Mouse (Mus musculus) ovary, adult 18-20 months (tissue): ENCODE measurements at regions not wholly inside any gene's neighbourhood (a gene's known extent, or its start where the extent isn't known, plus 50 kb on each side); places are given as distances from the start of the nearest gene placed in this dataset.

ENCODE experiments used
- DNase-seq: peaks from one replicate; pipeline ENCODE4 v3.0.0; 2022; ENCODE audit warnings: low spot score, mixed read lengths

- DNase-seq = no peak
Observed at GRCm38 (mm10) chr2:178596312-178597083, 166.2 kb downstream of the Cdh26 start.

- no peak for DNase-seq
Observed at GRCm38 (mm10) chr2:178597084-178597470, 166.7 kb downstream of the Cdh26 start.

- no peak for DNase-seq
Observed at GRCm38 (mm10) chr2:178598371-178598770, 168.0 kb downstream of the Cdh26 start.

- DNase-seq = no peak
Observed at GRCm38 (mm10) chr2:178598836-178599235, 168.5 kb downstream of the Cdh26 start.

GRCm38 (mm10) chr2:178603443-178603842, 173.1 kb downstream of the Cdh26 start:
- no peak for DNase-seq

- DNase-seq = peak; percentile 63
Observed at GRCm38 (mm10) chr2:178606733-178607132, 176.4 kb downstream of the Cdh26 start.

GRCm38 (mm10) chr2:178610211-178610975, 180.1 kb downstream of the Cdh26 start:
- DNase-seq = no peak

GRCm38 (mm10) chr2:178614761-178615160, 184.4 kb downstream of the Cdh26 start:
- no peak for DNase-seq

- DNase-seq = no peak
Observed at GRCm38 (mm10) chr2:178622801-178623200, 192.5 kb downstream of the Cdh26 start.

- DNase-seq = no peak
Observed at GRCm38 (mm10) chr2:178624475-178624874, 194.1 kb downstream of the Cdh26 start.

GRCm38 (mm10) chr2:178624907-178625306, 194.6 kb downstream of the Cdh26 start:
- DNase-seq = no peak

- no peak for DNase-seq
Observed at GRCm38 (mm10) chr2:178629756-178630155, 199.4 kb downstream of the Cdh26 start.

- DNase-seq = no peak
Observed at GRCm38 (mm10) chr2:178630511-178630910, 200.2 kb downstream of the Cdh26 start.

- DNase-seq = no peak
Observed at GRCm38 (mm10) chr2:178631336-178631735, 201.0 kb downstream of the Cdh26 start.

- no peak for DNase-seq
Observed at GRCm38 (mm10) chr2:178631966-178632365, 201.6 kb downstream of the Cdh26 start.

GRCm38 (mm10) chr2:178632831-178633585, 202.7 kb downstream of the Cdh26 start:
- DNase-seq = no peak

- no peak for DNase-seq
Observed at GRCm38 (mm10) chr2:178634116-178634515, 203.8 kb downstream of the Cdh26 start.

GRCm38 (mm10) chr2:178635685-178636084, 205.4 kb downstream of the Cdh26 start:
- DNase-seq = no peak

GRCm38 (mm10) chr2:178636901-178637300, 206.6 kb downstream of the Cdh26 start:
- DNase-seq = no peak

GRCm38 (mm10) chr2:178642137-178643052, 212.1 kb downstream of the Cdh26 start:
- no peak for DNase-seq

GRCm38 (mm10) chr2:178643053-178643402, 212.7 kb downstream of the Cdh26 start:
- no peak for DNase-seq

GRCm38 (mm10) chr2:178643841-178644240, 213.5 kb downstream of the Cdh26 start:
- no peak for DNase-seq
